Mouse (Mus musculus) cerebellum, postnatal 10 days (tissue): ENCODE measurements around the gene Cdc42ep1.
A peak's percentile ranks its signal among the peaks of the same experiment; 100 is the strongest.
"Not testable (repeated sequence)": the region's sequence is repeated elsewhere in the genome, so short reads cannot be mapped to it uniquely, and the experiment has no call there.

ENCODE experiments used
- DNase-seq, 2 experiments: peaks; one replicate each; pipeline ENCODE4 v3.0.0; 2021; ENCODE audit warnings: mixed read lengths in 2 of 2

The Cdc42ep1 gene

DNA sequence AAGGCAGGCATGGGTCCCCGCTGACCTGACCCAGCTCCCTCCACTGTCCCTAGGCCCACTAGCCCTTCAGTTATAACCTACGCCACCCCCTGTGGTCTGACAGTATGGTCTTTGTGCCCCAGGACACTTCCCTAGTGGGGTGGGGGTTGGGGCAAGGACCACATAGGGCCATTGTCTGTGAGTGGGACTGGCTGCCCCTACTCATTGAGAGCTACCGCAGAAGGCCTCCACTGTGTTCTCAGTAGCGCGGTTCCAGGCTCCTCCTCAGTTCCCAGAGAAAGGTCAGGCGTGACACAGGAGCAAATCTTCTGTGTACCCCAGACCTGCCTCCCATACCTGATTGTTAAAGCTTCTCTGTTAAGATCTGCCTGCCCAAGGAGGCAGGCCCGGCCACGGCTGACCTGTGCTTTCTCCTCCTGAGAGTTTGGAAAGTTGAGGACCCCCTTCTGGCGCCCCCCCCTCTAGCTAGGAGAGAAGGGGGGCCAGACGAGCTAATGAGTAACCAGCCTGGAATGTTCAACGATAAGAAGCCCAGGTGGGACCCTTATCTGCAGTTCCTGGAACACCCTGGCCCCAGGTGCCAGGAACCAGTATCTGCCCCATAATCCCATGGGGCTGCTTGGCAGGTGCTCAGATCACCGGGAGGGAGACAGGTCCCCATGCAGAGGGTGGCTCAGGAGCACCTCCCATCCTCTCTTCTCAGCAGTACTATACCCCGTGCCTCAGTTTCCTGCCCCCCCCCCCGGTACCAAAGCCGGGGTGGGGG lies 7.8 kb downstream of the Cdc42ep1 start:
- no peak for DNase-seq

DNA sequence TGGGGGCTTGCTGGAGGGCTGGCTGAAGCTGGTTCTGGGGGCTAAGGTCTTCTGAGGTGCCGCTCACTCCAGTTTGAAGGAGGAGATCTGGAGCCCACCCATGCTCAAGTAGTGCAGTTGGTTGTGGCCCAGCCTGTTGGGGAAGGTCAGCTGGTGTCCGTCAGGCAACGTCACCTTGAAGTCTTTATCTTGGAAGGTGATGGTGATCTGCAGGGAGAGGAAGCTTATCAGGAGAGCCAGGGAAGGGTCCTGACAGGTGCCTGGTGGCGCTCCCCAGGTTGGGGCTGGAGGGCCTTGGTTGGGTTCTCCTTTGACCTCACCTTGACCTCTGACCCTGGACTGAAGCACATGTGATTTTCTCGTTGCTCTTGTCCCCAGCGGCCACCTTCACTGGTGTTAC lies 8.5 kb downstream of the Cdc42ep1 start:
- DNase-seq = no peak

DNA sequence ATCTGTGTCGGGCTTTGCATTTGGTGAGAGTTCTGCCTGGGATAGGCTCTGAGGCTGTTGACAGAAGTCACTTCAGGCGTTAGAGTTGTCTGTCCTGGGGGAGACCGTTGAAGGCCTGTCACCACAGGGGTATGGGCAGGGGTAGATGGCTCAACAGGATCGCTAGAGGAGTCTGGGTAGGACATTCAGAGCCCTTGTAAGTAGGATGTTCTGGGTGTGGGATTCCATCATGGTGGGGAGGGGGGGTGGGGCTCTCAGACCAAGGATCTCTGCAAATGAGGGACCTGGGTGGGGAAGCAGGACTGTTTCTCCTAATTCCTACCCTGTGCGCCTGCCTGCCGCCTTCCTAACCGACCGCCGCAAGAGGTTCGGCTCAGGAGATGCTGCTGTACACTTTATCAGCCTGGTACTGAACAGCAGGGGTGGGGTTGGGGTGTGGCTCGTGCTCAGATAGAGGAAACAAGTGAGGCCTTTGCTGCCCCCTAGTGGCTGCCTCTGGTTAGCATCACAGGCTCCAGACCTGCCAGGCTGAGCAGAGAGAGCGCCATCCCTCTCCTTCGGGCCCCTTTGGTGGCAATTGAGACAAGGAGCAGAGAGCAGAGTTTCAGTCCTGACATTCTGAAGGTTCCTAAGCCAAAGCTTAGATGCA lies 9.2 kb downstream of the Cdc42ep1 start:
- peak; percentile 97 to 98 for DNase-seq

DNA sequence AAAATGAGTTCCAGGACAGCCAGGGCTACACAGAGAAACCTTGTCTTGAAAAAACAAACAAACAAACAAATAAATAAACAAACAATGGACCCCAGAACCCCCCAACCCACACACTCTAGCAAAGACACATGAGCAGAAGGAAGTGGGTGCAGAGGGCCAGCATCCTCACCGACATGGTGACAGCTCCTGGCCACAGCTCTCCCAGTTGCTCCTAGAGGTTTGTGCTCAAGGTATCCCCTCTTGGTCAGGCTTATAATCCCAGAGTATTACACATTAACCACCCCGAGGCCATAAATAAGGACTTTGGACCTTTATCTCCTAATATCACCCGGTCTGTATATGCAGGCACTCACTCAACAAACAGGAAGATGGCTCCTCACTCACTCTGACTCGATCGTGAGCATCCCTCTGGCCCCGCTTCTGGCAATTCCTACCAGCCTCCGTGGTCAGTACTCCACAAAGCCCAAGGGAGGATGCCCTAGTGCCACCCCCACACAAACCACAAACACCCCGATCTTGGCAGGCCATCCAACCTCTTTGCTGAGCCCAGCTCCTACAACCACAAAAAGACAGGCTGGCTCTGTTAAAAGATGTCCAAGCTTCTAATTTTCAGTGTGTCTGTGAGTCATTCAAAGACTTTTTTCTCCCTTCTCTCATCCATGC lies 13.0 kb downstream of the Cdc42ep1 start, which contains the start of gene Lgals2:
Lgals2 (minus strand) TSS at position 227 of the 663 bp plus-strand sequence.
- peak in 1 of 2 experiments; percentile 23 for DNase-seq

DNA sequence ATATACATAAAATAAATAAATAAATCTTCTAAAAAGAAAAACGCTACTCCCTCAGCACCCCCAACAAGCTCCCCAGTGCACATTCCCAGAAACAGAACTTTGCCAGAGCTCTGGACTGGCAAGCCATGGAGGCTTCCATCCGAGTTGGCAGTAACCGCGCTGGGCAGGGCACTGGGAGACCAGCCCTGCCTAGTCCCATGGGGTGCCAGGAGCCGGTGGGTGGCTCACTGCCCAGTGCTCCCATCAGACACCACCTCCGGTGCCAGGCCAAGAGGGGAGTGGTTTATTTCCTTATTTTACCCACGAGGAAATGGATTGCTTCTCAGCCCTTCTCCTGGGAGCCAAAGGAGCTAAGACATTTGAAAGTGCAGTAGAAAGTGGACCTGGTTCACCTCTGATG lies 14.6 kb downstream of the Cdc42ep1 start:
- DNase-seq = peak; percentile 66 to 79

DNA sequence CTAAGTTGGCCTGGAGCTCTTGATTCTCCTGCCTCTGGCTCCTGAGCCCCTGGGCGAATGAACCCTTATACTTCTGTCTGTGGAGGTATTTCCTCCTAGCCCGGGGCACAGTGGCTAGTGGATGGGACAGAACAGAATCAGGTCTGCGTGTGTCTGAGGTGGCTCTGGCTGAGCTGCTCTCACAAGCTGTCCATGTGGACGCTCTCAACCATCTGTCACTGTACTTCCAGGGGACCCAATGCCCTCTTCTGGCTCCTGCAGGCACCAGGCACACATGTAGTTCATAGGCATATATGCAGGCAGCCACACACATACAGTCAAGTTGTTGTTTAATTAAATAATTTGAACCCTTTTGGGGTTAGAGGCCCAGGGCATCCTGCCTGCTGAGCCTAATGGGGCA lies 16.9 kb downstream of the Cdc42ep1 start:
- peak; percentile 63 to 67 for DNase-seq

DNA sequence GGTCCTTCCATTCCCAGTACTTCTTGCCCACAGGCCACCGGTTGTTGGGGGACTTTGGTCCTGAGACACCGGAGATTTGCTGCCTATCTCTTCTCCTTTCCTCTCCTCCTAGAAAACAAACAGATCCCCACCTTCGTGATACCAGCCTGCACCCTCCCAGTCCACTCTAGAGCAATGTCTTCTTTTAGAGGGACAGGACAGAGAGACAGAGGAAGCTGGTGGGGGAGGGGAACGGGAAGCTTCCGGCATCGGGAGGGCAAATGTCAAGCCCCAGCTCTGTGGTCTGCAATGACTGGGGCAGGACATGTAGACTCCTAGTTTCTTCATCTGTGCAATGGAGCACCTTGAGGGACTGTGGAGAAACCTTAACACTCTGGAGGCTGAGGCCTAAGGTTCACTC lies 17.3 kb downstream of the Cdc42ep1 start:
- DNase-seq = no peak

DNA sequence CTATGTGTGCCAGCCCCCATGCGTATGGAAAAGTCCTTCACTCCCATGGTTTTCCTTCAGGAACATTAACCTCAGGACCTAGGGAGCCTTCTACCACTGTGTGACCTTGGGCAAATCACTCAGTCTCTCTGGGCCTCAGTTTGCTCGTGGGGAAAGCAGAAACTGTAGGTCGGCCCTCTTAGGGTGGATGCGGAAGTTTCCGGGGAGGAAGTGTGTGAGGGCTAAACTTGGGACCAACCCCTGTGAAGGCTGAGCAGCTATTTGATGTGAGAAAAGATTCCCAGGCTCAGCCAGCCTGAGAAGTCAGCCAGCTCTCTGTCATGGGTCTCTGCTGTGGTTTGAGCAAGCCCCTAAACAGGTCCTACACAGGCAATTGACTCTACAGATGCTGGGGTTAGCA lies 19.9 kb downstream of the Cdc42ep1 start:
- no peak for DNase-seq

DNA sequence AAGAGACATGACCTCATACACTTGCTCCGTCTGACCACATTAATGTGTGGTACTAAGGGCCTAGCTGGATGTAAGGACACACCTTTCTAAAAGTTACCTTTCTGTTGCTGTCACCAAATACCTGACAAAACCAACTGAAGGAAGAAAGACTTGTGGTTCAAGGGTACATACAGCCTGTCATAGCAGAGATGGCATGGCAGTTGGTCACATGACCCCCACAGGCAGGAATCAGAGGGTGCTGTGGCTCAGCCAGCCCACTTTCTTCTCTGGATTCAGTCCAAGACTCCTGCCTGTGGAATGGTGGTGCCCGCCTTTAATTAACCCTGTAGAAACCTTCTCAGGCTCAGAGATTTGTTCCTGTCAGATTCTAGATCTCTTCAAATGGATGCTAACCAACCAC lies 20.7 kb downstream of the Cdc42ep1 start:
- no peak for DNase-seq

DNA sequence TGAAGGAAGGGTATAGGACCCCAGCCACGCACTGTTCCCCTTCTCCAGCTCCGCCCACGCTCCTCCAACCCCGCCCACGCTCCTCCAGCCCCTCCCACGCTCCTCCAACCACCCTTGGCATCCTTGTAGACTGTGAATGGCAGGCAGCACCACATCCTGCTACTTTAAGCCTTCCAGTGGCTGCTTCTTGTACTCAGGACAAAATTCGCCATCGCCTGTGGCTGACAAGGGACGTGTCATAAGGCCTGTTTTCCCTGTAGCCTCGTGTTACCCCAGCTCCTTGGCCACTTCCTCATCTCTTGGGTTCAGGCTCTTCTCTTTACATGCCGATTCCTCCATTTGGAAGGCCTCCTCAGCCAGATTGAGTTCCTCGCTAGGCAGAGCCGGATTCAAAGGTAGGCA lies 21.4 kb downstream of the Cdc42ep1 start:
- DNase-seq = no peak

DNA sequence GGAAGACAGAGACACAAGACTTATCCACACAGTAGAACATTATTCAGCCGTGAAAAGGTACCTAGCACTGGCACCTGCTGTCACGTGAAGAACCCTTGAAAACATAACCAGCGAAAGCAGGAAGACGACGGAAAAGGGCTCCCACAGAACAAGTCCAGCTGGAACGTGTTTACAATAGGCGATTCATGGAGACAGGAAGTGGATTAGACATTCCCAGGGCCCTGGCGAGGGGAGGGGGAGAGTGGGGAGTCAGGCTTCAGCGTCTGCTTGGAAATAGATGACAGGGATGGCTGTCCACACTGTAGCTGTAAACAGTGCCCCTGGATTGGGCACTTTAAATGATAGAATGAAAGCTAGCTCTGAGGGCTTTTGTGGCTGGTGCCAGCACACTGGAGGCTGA lies 26.0 kb downstream of the Cdc42ep1 start:
- DNase-seq = peak; percentile 53 to 54

DNA sequence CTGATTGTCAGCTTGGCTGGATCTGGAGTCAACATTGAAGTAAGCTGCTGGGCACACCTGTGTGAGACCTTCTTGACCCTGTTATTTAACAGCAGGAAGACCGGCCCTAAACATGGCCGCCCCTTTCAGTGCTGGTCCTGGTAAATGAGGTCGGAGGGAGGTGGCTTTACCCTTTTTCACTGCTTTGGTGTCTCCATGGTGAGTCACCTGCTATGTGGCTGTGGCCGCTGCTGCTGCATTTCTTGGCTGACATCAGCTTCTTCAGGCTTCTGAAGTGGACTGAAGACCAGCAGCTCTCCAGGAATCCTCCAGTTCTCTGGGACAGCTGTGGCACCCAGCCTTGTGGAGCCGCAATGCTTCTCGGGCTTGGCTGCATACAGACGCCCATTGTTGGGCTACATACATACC lies 26.4 kb downstream of the Cdc42ep1 start:
- no peak for DNase-seq

DNA sequence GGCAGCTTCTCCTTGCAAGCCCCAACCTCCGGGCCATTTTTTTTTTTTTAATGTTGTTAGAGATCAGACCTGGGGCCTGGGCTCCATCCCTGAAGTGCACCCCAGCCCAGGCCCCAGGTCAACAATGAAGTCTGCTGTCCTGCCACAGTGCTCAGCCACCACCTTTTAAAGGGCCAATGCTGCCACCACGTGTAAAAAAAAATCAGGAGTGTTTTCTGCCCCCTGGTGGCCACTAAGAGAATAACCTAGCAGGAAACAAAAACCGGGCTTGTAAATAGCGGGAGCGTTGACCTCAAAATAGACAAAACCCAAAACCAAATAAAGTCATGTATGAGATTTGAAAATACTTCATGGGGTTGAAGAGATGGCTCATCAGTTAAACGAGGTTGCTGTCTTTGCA lies 27.4 kb downstream of the Cdc42ep1 start:
- DNase-seq = peak; percentile 68 to 75

DNA sequence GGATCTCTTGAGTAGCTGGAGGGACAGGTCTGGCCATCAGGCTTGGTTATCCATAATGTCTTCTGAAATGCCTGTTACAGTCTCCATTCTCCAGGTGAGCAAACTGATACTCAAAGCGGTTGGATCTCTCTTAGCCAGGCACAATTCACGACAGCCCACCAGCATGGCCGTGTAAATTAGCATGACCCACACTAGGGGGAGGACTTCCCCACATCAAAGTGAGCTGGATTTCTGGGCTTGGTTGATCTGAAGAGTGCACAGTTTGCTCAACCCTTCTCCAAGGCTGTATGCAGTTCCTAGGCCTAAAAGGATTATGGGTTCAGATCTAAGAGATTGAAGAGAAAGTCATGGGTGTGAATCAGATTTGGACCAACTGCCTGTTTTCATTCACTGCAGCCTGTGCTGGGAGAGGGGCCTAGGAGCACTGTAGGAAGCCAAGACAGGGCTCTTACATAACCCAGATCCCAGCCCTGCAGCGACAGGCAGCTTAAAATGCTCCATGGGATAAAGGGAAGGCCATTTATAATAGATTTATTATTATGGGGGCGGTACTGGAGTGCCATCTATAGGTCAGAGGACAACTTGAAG lies 29.7 kb downstream of the Cdc42ep1 start:
- DNase-seq = no peak

DNA sequence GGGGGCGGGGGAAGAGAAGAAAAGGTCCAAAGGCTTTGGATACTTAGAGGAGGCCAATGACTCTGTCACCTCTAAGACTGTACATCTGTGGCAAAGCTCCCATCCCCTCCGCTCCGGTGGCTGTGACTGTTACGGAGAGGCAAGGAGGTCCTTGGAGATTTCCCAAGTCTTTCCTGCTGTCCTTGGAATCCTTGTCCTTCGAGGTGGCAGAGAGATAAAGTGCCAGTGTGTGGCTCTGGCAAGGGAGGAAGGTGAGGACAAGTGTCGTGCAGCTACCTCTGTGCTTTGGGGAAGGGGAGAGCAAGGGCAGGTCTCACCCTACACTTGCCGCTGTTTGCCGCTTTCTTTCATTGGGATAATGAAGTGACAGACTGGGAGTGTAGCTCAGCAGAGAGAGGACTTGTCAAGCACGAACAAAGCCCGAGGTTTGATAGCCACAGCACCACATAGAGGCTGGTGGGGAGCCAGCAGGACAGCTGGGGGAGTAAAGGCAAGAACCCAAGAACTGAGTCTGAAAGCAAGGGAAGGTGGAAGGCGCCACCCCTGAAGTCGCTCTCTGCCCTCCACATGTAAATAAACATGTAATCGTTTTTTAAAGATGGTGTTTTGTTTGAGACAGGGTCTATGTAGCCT lies 31.5 kb downstream of the Cdc42ep1 start:
- DNase-seq = peak; percentile 61 to 63

DNA sequence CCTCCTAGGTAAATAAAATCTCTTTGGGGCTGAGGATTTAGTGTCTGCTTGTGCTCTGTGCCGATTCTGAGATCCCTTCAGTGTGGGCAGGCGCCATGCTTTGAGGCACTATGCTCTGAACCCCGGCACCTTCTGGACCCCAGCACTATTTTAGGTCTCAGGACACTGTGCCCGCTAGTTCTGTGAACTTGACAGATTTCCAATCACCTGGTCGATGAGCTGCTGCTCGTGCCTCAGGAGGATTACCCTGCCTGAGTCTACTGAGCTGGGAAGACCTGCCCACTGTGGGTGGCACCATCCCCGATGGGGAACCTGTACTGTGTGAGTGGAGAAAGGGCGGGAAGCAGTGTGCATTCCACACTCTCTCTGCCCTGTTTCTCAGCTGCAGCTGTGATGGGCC lies 32.6 kb downstream of the Cdc42ep1 start:
- no peak for DNase-seq

DNA sequence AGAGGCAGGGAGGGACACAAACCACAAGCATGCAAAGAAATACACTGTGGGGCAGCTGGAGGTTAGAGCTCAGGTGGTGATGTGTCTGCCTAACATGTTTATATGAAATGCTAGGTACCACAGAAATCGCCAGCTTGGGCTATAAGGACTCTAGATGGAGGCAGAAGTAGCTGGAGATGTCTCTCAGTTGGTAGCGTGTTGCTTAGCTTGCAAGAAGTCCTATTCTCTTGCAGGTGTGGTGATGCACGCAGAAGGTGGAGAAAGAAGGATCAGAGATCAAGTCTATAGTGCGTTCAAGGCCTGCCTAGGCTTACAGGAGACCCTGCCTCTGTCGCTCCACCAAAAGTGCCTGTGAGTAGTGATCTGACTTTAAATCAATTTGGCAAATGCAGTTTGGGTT lies 33.1 kb downstream of the Cdc42ep1 start:
- DNase-seq = no peak

DNA sequence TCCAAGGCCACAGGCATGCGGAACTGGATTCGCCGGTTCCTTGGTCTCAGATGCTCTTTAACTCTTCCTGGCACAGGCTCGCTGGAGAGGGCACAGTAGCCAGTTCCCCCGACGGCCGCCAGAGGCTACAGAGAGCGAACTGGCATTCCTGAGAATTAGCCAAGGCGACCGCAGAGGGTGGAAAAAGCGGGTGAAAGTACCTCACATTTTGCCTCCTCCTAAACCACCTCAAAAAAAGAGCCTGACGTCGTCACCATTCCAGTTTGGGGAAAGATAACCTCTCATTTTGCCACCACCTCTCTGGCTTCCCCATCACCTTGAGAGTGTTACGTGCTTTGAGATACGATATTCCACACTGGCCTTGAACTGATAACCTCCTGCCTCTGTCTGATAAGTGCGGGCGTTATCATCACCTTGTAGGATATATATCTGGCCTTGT lies 33.9 kb downstream of the Cdc42ep1 start:
- DNase-seq = peak; percentile 95

DNA sequence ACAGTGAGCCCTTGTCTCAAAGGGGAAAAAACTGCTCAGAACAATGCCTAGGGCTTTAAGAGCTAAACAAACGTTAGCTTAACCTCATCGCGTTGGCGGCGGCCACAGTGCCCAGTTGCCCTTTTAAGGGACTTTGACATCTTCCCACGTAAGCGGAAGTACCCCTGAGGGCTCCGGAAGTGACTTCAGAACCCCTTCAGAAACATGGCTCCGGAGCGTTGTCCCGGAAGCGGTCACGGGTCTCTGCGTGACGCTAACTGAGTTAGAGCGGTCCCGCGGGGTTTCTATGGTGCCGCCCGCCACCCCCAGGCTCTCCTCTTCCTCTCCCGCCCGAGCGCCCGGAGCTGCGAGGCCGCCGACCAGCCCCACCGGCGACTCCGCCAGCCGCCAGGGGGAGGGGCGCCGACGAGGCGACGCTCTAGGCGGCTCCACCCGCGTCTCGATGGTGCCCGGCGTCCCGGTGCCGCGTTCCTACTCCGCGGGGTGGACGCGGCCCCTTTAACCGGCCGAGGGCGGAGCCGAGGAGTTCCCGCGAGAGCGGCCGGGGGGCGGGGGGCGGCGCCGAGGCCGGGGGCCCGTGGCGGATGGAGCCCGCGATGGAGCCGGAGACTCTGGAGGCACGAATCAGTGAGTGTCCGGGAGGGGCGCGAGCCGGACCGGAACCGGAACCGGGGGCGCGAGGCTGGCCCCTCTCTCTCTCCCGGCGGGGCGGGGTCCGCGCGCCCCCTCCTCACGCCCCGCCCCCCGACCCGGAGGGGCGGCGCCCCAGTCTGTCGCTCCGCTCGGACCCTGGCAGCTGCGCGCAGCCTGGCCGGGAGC lies 34.8 kb downstream of the Cdc42ep1 start, which contains the start of gene Gga1:
Gga1 (plus strand) TSS at position 200 of the 819 bp plus-strand sequence.
- DNase-seq = peak; percentile 97 to 99

DNA sequence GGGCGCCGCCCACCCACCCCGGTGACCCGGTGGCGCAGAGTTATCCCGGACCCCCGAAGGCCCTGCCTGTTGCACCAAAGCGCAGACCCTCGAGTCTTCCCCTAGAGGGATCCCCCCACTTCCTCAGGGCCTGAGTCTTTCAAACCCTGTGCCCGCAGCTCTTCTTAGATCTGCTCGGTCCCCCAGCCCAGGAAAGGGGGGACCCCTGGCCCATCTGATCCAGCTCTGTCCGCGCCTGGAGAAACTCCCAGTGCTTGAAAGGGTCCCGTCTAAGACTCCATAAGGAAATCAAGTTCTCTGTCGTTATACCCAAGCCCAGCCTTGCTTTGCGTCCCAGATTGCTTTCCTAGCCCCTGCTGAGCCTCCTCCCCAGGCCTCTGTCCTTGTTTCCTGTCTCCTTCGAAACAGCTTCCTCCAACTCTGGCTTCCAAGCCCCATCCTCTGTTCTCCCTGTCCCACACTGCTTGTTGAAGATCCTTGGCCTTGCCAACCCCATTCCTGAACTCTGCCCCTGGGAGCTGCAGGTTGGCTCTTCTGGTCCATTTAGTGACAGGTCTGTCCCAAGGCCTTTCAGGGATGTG lies 35.5 kb downstream of the Cdc42ep1 start:
- DNase-seq = no peak

DNA sequence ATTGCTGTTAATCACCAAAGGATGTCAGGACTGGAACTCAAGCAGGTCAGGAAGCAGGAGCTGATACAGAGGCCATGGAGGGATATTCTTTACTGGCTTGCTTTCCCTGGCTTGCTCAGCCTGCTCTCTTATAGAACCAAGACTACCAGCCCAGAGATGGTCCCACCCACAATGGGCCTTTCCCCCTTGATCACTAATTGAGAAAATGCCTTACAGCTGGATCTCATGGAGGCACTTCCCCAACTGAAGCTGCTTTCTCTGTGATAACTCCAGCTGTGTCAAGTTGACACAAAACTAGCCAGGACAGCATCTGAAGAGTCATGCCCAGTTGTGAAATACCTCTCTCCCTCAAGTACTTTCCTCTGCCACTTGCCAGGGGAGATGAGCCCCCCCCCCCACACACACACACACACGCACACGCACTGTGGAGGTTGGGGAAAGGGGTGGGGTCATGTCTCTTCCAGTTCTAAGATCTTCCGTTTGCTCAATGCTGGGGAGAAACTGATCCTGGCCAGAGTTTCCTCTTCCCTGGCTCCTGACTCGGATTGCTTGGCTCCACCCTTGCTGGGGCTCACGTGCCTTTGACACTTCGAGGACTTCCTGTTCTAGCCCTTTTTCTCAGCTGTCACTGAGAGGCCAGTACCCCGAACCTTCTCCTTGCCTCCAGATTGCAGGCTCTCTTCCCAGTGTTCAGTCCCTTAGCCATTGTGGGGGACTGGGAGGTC lies 36.5 kb downstream of the Cdc42ep1 start:
- not testable (repeated sequence) for DNase-seq
